Mouse (Mus musculus) hematopoietic stem cell, adult 5-6 weeks (primary cell): Measurements from ENCODE around the gene Gm10181. TPM values are rescaled to one million over a fixed set of nuclear protein-coding genes. Genes with fewer than 3 reads are reported as not detected.
A peak's percentile ranks its signal among the peaks of the same experiment; 100 is the strongest.
"Not testable (repeated sequence)": the region's sequence is repeated elsewhere in the genome, so short reads cannot be mapped to it uniquely, and the experiment has no call there.

Source experiments
- ATAC-seq, 2 experiments: fragments of 125-278 bp in 1 of 2; replicated peaks in 1 of 2; 2 replicates each; pipeline ENCODE4 v1.8.0; 2016 to 2017; ENCODE audit warnings: inconsistent platforms in 2 of 2, mild to moderate bottlenecking in 2 of 2, moderate number of reproducible peaks in 2 of 2, low read depth in 1 of 2, moderate TSS enrichment in 1 of 2; ENCODE audit not compliant: low FRiP score in 2 of 2, poor library complexity in 2 of 2, severe bottlenecking in 2 of 2, insufficient read depth in 1 of 2, low TSS enrichment in 1 of 2
- total RNA-seq: library from RNA; stranded (forward); fragments of 172-1452, 232-1000 nt; gene quantifications from 2 replicates; pipeline ENCODE4 v1.2.3, GENCODE M21; 2017

Gene Gm10181
- not detected in 2 replicates for total RNA-seq

DNA sequence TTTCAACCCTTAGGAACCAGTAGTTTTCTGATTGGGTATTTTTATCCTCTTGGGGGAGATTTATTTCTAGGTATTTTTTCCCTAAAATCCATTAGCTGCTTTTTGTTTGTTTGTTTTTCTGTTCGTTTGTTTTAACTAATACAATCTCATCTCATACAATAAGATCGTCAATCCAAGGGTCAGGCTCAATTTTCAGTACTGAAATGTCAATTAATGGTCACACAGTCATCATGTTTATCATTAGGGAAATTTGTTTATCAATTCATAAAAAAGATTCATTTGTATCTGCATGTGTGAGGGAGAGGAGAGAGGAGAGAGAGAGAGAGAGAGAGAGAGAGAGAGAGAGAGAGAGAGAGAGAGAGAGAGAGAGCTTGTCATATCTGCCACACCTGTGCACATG lies at the start of gene Gm10181:
TSS of gene Gm10181 (plus strand) at position 301 of the 400 bp plus-strand sequence.
- ATAC-seq, result no peak

DNA sequence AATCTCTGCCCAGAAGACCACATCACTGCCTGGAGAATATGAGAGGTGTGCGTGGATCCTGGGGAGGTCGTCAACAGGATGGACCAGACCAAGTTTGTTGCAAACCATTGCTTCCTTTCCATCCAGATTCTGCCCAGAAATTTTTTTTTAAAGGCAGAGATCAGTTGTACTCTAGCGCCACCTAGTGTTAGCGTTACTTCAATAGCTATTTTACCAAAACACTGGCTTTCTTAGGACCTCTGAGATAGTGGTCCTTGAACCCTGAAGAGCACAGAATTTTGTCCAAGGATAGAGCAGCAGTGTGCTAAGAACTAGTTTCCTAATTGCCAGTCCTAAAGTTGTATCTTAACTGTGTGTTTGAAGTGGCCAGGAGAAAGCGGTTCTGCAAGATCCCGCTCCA lies 47.6 kb upstream of the Gm10181 start:
- ATAC-seq, result peak; percentile 53 to 56; a peak in 3 of 4 replicates

DNA sequence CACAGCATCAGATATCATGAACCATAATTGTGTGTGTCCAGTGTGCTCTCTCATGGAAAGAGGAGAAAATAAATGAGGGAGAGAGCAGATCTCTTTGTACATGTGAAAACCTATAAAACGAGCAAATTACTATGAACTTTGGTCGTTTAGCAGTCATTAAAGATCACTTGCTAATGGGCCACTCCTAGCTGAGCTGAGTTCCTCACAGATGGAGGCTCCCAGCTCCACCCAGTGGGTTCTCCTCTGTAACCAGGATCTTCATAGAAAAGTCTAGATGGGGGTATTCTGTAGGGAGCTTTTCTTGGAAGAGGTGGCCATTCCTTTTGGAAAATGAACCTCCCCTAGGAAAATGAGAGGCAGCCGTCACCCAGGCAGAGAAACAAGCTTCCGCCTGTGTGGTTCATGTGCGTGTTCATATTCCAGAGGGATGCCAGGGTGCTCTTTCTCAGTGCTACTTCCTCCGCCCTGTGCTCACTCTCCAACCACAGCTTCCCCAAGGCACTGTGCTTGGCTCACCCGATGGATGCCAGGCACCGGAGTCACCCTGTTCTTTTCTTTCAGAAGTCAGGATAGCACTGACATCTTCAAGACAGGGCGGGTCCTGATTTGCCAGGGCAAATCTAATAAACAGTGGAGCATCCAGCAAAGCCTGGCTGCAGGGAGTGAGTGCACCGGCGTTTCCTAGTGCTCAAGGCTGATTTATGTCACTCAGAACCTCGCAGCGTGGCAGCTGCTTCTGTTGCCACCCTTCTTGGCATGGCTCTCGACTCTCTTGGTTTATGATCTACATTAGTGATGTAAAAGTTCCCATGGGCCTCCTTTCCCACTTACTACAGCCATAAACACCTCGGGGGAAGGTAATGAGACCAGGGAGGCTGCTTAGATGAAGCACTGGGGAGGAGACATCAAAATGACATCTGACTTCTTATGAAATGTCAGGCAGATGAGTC lies 46.8 kb upstream of the Gm10181 start:
- ATAC-seq, result no peak

DNA sequence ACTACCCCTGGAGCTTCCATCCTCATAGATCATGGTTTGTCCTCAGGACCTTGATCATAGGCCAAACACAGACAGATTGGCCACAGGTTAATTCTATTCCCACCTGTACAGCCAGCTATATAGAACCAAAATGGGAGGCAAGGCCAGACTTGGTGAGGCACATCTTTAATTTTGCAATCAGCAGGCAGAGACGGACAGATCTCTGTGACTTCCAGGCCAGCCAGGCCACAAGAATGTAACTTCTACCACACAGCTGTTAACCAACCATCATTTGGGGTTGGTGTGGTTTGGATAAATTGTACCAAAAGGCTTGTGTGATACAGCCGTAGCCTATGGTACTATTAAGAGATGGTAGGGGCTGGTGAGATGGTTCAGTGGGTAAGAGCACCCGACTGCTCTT lies 44.9 kb upstream of the Gm10181 start:
- no peak for ATAC-seq

GRCm38 (mm10) chr9:25048289-25048688 lies 40.9 kb upstream of the Gm10181 start:
- peak in 1 of 2 experiments; percentile 32; a peak in 1 of 4 replicates for ATAC-seq

GRCm38 (mm10) chr9:25048940-25049339 lies 40.3 kb upstream of the Gm10181 start:
- peak in 1 of 2 experiments; percentile 27; a peak in 2 of 4 replicates for ATAC-seq

DNA sequence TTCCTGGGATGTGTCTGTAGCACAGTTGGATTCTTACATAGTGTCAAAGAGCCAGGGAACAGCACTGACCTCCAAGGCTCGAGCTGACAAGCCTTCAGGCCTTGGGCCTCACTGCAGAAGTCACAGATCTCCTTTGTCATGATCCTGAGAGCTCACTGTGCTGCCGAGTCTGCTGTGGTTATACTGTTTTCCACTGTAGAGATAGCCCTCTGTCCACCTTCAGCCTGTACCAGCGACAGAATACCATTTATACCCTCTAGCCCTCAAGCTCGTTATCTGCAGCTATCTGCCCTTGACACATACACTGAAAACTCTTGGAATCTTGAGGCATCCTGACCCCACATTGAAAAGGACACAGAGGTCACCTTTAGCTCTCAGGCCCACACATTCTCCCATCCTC lies 37.3 kb upstream of the Gm10181 start:
- no peak for ATAC-seq

GRCm38 (mm10) chr9:25055650-25056376 lies 33.4 kb upstream of the Gm10181 start:
- no peak for ATAC-seq

GRCm38 (mm10) chr9:25058726-25059125 lies 30.5 kb upstream of the Gm10181 start:
- no peak for ATAC-seq

- no peak for ATAC-seq
Measured at GRCm38 (mm10) chr9:25072666-25073065, 16.6 kb upstream of the Gm10181 start.

DNA sequence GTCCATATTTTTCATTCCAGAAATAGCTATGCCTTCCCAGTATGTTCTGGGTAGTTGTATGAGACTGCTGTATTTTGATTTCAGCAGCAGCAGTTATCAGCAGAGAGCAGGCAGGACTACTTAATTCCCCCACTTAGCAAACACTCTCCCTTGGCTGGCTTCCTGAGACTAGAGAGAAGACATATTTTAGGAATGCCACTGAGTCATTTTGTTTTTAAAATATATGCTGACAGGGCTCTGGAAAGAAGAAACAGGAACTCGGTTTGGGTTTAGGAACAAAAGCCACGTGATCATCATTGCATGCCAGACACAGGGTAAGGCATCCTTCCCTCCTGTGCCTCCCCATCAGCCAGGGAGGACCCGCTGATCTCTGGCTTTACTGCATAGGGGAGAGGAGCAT lies 13.2 kb upstream of the Gm10181 start:
- ATAC-seq, result peak; percentile 36 to 47; a peak in 2 of 4 replicates

- ATAC-seq, result no peak
Measured at GRCm38 (mm10) chr9:25076505-25076904, 12.7 kb upstream of the Gm10181 start.

DNA sequence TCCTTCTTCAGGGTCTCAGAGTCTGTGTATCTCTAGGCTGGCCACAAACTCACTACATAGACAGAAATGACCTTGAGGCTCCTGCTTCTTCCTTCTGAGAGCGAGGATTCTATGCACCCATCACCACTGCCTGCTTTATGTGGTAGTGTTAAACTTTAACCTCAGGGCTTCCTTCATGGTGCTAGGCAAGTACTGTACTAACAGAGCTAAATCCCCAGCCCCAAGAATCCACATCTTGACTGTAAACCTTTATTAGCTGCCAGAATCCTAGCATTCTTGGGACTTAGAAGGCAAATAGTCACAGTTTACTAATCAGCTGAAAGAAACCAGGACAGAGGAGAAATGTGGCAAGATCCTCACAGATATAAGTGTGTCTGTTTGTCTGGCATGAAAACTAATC lies 1.6 kb downstream of the Gm10181 start:
- no peak for ATAC-seq

DNA sequence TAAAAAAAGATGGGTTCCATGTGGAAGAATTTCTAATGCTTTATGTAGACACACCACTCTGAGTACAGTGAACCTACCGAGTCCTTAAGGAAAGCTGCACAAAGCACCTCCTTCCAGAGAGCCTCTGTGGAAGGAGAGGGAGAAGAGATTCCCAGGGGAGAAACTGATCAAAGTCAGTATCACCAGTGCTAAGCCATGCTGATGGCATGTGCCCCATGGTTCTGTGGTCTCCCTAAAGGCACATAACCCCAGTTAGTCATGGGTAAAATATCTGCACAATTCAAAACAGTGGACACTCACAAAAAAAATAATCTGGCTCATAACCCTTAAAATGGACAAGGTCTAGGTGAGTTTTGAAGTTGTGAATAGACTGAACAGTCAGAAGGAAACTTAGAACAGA lies 13.7 kb downstream of the Gm10181 start:
- no peak for ATAC-seq

DNA sequence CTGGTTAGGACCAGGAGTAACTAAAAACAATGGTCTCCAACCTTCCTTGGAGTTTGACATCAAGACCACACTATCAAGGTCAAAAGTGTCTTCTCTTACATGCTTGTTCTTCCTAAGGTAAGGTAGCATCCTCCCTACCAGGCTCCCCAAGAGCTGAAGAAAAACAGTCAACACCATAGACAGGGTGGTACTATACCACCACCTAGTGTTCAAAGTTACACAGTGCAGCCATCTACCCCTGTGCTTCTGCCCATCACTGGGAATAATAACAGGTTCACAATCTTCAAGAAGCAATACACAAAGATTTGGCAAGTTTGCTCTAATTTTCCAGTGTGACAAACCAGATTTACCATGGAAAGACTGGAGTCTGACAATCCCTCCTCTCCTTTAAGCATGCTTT lies 15.4 kb downstream of the Gm10181 start:
- peak; percentile 82 to 89; a peak in 3 of 4 replicates for ATAC-seq

- not testable (repeated sequence) for ATAC-seq
Measured at GRCm38 (mm10) chr9:25123590-25123989, 34.4 kb downstream of the Gm10181 start.

DNA sequence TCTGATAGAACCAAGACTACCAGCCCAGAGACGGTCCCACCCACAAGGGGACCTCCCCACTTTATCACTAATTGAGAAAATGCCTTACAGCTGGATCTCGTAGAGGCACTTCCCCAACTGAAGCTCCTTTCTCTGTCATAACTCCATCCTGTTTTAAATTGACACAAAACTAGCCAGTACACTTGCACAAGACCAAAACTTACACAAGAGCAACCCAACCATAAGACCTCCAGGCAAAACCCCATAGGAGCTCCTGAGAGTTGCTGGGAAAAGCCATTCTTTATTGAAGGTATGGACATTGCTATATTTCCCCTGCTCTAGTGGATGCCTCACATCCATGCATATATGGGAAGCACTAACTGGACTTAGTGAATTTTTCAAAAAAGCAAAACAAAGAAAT lies 34.8 kb downstream of the Gm10181 start:
- ATAC-seq, result no peak; a peak in 1 of 4 replicates

DNA sequence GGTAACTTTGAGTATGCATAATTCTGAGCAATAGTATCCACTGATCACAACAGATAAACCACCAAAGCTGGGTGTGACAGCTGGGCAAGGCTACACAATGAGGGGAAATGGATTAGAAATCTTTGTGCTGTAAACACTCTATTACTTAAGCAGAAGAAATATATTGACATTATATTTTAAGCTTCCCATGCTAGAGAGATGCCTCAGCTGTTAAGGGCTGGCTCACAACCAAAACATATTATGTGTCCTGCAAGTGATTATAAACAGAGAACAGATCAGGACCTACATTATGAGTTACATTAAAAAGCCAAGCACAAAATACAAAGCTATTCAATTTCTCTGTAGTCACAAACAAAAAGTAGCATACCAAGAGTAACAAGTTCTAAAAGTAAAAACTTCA lies 43.0 kb downstream of the Gm10181 start:
- ATAC-seq, result no peak
